Mouse (Mus musculus): Measurements from ENCODE around the gene Rgp1.

The Rgp1 gene

GRCm38 (mm10) chr4:43559519-43560242 is 18.8 kb upstream of the Rgp1 start:
- no peak for TF ChIP-seq CTCF (conservative IDR thresholded peaks at IDR 0.05; ENCODE audit: low read length)
- no peak for TF ChIP-seq POU5F1 (IDR thresholded peaks at IDR 0.05; ENCODE audit: borderline replicate concordance, low read length)
- TF ChIP-seq NANOG (IDR thresholded peaks at IDR 0.05; ENCODE audit: borderline replicate concordance, low read length) = no peak
- H3K4me1 ChIP-seq (replicated peaks; ENCODE audit: low read depth, low read length) = peaks cover 77% of the 10 kb centered on the region
- peaks cover 47% of the 10 kb centered on the region for H3K36me3 ChIP-seq (ENCODE audit: insufficient read depth, low read length)
- no peaks in the 10 kb centered on the region for H3K9me3 ChIP-seq (ENCODE audit: low read length)
- H3K4me3 ChIP-seq (replicated peaks; ENCODE audit: low read length) = peak overlapping the region; percentile 70
- no peaks in the 10 kb centered on the region for H3K27me3 ChIP-seq (ENCODE audit: insufficient read depth, low read length)

- H3K36me3 ChIP-seq (ENCODE audit: insufficient read depth, low read length) = peaks cover 47% of the 10 kb centered on the region
- no peaks in the 10 kb centered on the region for H3K9me3 ChIP-seq (ENCODE audit: low read length)
- H3K4me1 ChIP-seq (replicated peaks; ENCODE audit: low read depth, low read length) = peaks cover 77% of the 10 kb centered on the region
- peak overlapping the region; percentile 70 for H3K4me3 ChIP-seq (replicated peaks; ENCODE audit: low read length)
- no peak for TF ChIP-seq CTCF (conservative IDR thresholded peaks at IDR 0.05; ENCODE audit: low read length)
- TF ChIP-seq NANOG (IDR thresholded peaks at IDR 0.05; ENCODE audit: borderline replicate concordance, low read length) = no peak
- no peak for TF ChIP-seq POU5F1 (IDR thresholded peaks at IDR 0.05; ENCODE audit: borderline replicate concordance, low read length)
- H3K27me3 ChIP-seq (ENCODE audit: insufficient read depth, low read length) = no peaks in the 10 kb centered on the region
Observed at GRCm38 (mm10) chr4:43560243-43560611, 18.3 kb upstream of the Rgp1 start.

- no peak for TF ChIP-seq NANOG (IDR thresholded peaks at IDR 0.05; ENCODE audit: borderline replicate concordance, low read length)
- TF ChIP-seq POU5F1 (IDR thresholded peaks at IDR 0.05; ENCODE audit: borderline replicate concordance, low read length) = no peak
- no peak for TF ChIP-seq CTCF (conservative IDR thresholded peaks at IDR 0.05; ENCODE audit: low read length)
- H3K9me3 ChIP-seq (ENCODE audit: low read length) = no peaks in the 10 kb centered on the region
- H3K4me1 ChIP-seq (replicated peaks; ENCODE audit: low read depth, low read length) = peaks cover 74% of the 10 kb centered on the region
- H3K4me3 ChIP-seq (replicated peaks; ENCODE audit: low read length) = peak overlapping the region; percentile 94
- peaks cover 47% of the 10 kb centered on the region for H3K36me3 ChIP-seq (ENCODE audit: insufficient read depth, low read length)
- H3K27me3 ChIP-seq (ENCODE audit: insufficient read depth, low read length) = no peaks in the 10 kb centered on the region
Observed at GRCm38 (mm10) chr4:43560976-43561375, 17.5 kb upstream of the Rgp1 start.

GRCm38 (mm10) chr4:43561436-43561996 is 17.0 kb upstream of the Rgp1 start:
- peak overlapping the region; percentile 94 for H3K4me3 ChIP-seq (replicated peaks; ENCODE audit: low read length)
- H3K27me3 ChIP-seq (ENCODE audit: insufficient read depth, low read length) = no peaks in the 10 kb centered on the region
- H3K9me3 ChIP-seq (ENCODE audit: low read length) = no peaks in the 10 kb centered on the region
- peaks cover 47% of the 10 kb centered on the region for H3K36me3 ChIP-seq (ENCODE audit: insufficient read depth, low read length)
- TF ChIP-seq CTCF (conservative IDR thresholded peaks at IDR 0.05; ENCODE audit: low read length) = no peak
- no peak for TF ChIP-seq NANOG (IDR thresholded peaks at IDR 0.05; ENCODE audit: borderline replicate concordance, low read length)
- TF ChIP-seq POU5F1 (IDR thresholded peaks at IDR 0.05; ENCODE audit: borderline replicate concordance, low read length) = no peak
- peaks cover 69% of the 10 kb centered on the region for H3K4me1 ChIP-seq (replicated peaks; ENCODE audit: low read depth, low read length)

- TF ChIP-seq NANOG (IDR thresholded peaks at IDR 0.05; ENCODE audit: borderline replicate concordance, low read length) (no peak), CTCF (conservative IDR thresholded peaks at IDR 0.05; ENCODE audit: low read length) (no peak), POU5F1 (IDR thresholded peaks at IDR 0.05; ENCODE audit: borderline replicate concordance, low read length) (no peak)
- Histone ChIP-seq H3K36me3 (ENCODE audit: insufficient read depth, low read length) (peaks cover 47% of the 10 kb centered on the region), H3K4me1 (replicated peaks; ENCODE audit: low read depth, low read length) (peaks cover 62% of the 10 kb centered on the region), H3K4me3 (replicated peaks; ENCODE audit: low read length) (peak within 1 kb of the TSS; percentile 94), H3K9me3 (ENCODE audit: low read length) (no peaks in the 10 kb centered on the region), H3K27me3 (ENCODE audit: insufficient read depth, low read length) (no peaks in the 10 kb centered on the region)
Observed at GRCm38 (mm10) chr4:43561997-43562768, 16.3 kb upstream of the Rgp1 start, which contains the start of the genes Creb3 and Tln1. Gene Creb3 (plus strand): TSS chr4:43562332. Gene Tln1 (minus strand): TSS chr4:43562691.

GRCm38 (mm10) chr4:43562769-43563600 is 15.5 kb upstream of the Rgp1 start:
- no peaks in the 10 kb centered on the region for H3K9me3 ChIP-seq (ENCODE audit: low read length)
- peak overlapping the region; percentile 94 for H3K4me3 ChIP-seq (replicated peaks; ENCODE audit: low read length)
- H3K4me1 ChIP-seq (replicated peaks; ENCODE audit: low read depth, low read length) = peaks cover 54% of the 10 kb centered on the region
- peaks cover 51% of the 10 kb centered on the region for H3K36me3 ChIP-seq (ENCODE audit: insufficient read depth, low read length)
- no peaks in the 10 kb centered on the region for H3K27me3 ChIP-seq (ENCODE audit: insufficient read depth, low read length)
- TF ChIP-seq POU5F1 (IDR thresholded peaks at IDR 0.05; ENCODE audit: borderline replicate concordance, low read length) = no peak
- TF ChIP-seq NANOG (IDR thresholded peaks at IDR 0.05; ENCODE audit: borderline replicate concordance, low read length) = no peak
- TF ChIP-seq CTCF (conservative IDR thresholded peaks at IDR 0.05; ENCODE audit: low read length) = no peak

GRCm38 (mm10) chr4:43563601-43563875 is 15.0 kb upstream of the Rgp1 start:
- H3K27me3 ChIP-seq (ENCODE audit: insufficient read depth, low read length) = no peaks in the 10 kb centered on the region
- H3K4me1 ChIP-seq (replicated peaks; ENCODE audit: low read depth, low read length) = peaks cover 49% of the 10 kb centered on the region
- peaks cover 56% of the 10 kb centered on the region for H3K36me3 ChIP-seq (ENCODE audit: insufficient read depth, low read length)
- TF ChIP-seq CTCF (conservative IDR thresholded peaks at IDR 0.05; ENCODE audit: low read length) = no peak
- no peak for TF ChIP-seq NANOG (IDR thresholded peaks at IDR 0.05; ENCODE audit: borderline replicate concordance, low read length)
- TF ChIP-seq POU5F1 (IDR thresholded peaks at IDR 0.05; ENCODE audit: borderline replicate concordance, low read length) = no peak
- H3K9me3 ChIP-seq (ENCODE audit: low read length) = no peaks in the 10 kb centered on the region
- peak overlapping the region; percentile 94 for H3K4me3 ChIP-seq (replicated peaks; ENCODE audit: low read length)

GRCm38 (mm10) chr4:43564231-43564630 is 14.3 kb upstream of the Rgp1 start:
- H3K4me3 ChIP-seq (replicated peaks; ENCODE audit: low read length) = no peak overlapping the region
- TF ChIP-seq POU5F1 (IDR thresholded peaks at IDR 0.05; ENCODE audit: borderline replicate concordance, low read length) (no peak), CTCF (conservative IDR thresholded peaks at IDR 0.05; ENCODE audit: low read length) (no peak), NANOG (IDR thresholded peaks at IDR 0.05; ENCODE audit: borderline replicate concordance, low read length) (no peak)
- no peaks in the 10 kb centered on the region for H3K27me3 ChIP-seq (ENCODE audit: insufficient read depth, low read length)
- peaks cover 63% of the 10 kb centered on the region for H3K36me3 ChIP-seq (ENCODE audit: insufficient read depth, low read length)
- H3K9me3 ChIP-seq (ENCODE audit: low read length) = no peaks in the 10 kb centered on the region
- peaks cover 42% of the 10 kb centered on the region for H3K4me1 ChIP-seq (replicated peaks; ENCODE audit: low read depth, low read length)
